Mouse (Mus musculus): ENCODE results near the gene Ap2b1. TPM values are rescaled to one million over a fixed set of nuclear protein-coding genes. Genes with fewer than 3 reads are reported as not detected.

Gene Ap2b1
- polyA plus RNA-seq, 1 experiment from 2014 or later: 135 TPM

- peak overlapping the region; percentile 11; the same call in 1 of the 2 replicates for H3K9ac ChIP-seq (ENCODE audit: low read depth, low read length)
- 5% methylated on average over 38 of the region's 38 CpGs for WGBS
- H3K4me1 ChIP-seq (ENCODE audit: control insufficient read depth, insufficient read depth, low read length): peaks cover 9% of the 10 kb centered on the region; the same call in 1 of the 2 replicates
- peak overlapping the region; percentile 17 for H3K4me3 ChIP-seq (ENCODE audit: low read depth, low read length)
- H3K27me3 ChIP-seq (ENCODE audit: control insufficient read depth, insufficient read depth, low read depth, low read length): peaks cover 18% of the 10 kb centered on the region
- ATAC-seq: peak; percentile 51
- H3K36me3 ChIP-seq (ENCODE audit: control insufficient read depth, insufficient read depth, low read length): no peaks in the 10 kb centered on the region
- no peaks in the 10 kb centered on the region for H3K9me3 ChIP-seq (replicated peaks; ENCODE audit: control insufficient read depth, low read length, poor library complexity, severe bottlenecking)
- no peak overlapping the region for H3K27ac ChIP-seq (ENCODE audit: low read length)
- peak overlapping the region; percentile 52 for H3K4me2 ChIP-seq (ENCODE audit: low read length)
Measured at GRCm38 (mm10) chr11:83418566-83418965, 119.7 kb downstream of the Ap2b1 start.

- 49% methylated on average over 4 of the region's 4 CpGs for WGBS
- no peak for ATAC-seq
- Histone ChIP-seq H3K4me2 (ENCODE audit: low read length) (no peak overlapping the region), H3K27ac (ENCODE audit: low read length) (no peak overlapping the region), H3K4me1 (ENCODE audit: control insufficient read depth, insufficient read depth, low read length) (peaks cover 9% of the 10 kb centered on the region; the same call in 1 of the 2 replicates), H3K36me3 (ENCODE audit: control insufficient read depth, insufficient read depth, low read length) (no peaks in the 10 kb centered on the region), H3K9ac (ENCODE audit: low read depth, low read length) (no peak overlapping the region), H3K27me3 (ENCODE audit: control insufficient read depth, insufficient read depth, low read depth, low read length) (peaks cover 18% of the 10 kb centered on the region), H3K4me3 (ENCODE audit: low read depth, low read length) (no peak overlapping the region), H3K9me3 (replicated peaks; ENCODE audit: control insufficient read depth, low read length, poor library complexity, severe bottlenecking) (no peaks in the 10 kb centered on the region)
Measured at GRCm38 (mm10) chr11:83420338-83420737, 121.5 kb downstream of the Ap2b1 start.

- H3K4me3 ChIP-seq (ENCODE audit: low read depth, low read length): no peak overlapping the region
- H3K9me3 ChIP-seq (replicated peaks; ENCODE audit: control insufficient read depth, low read length, poor library complexity, severe bottlenecking): no peaks in the 10 kb centered on the region
- ATAC-seq: no peak
- H3K4me2 ChIP-seq (ENCODE audit: low read length): no peak overlapping the region
- no peak overlapping the region for H3K9ac ChIP-seq (ENCODE audit: low read depth, low read length)
- WGBS: 4% methylated on average over 9 of the region's 9 CpGs
- peaks cover 9% of the 10 kb centered on the region; the same call in 1 of the 2 replicates for H3K4me1 ChIP-seq (ENCODE audit: control insufficient read depth, insufficient read depth, low read length)
- no peaks in the 10 kb centered on the region for H3K36me3 ChIP-seq (ENCODE audit: control insufficient read depth, insufficient read depth, low read length)
- H3K27me3 ChIP-seq (ENCODE audit: control insufficient read depth, insufficient read depth, low read depth, low read length): peaks cover 18% of the 10 kb centered on the region
- no peak overlapping the region for H3K27ac ChIP-seq (ENCODE audit: low read length)
Measured at GRCm38 (mm10) chr11:83421305-83421704, 122.5 kb downstream of the Ap2b1 start.

GRCm38 (mm10) chr11:83424681-83425080, 125.9 kb downstream of the Ap2b1 start:
- Histone ChIP-seq H3K4me3 (ENCODE audit: low read depth, low read length) (no peak overlapping the region), H3K27me3 (ENCODE audit: control insufficient read depth, insufficient read depth, low read depth, low read length) (peaks cover 15% of the 10 kb centered on the region), H3K27ac (ENCODE audit: low read length) (no peak overlapping the region), H3K4me2 (ENCODE audit: low read length) (no peak overlapping the region), H3K36me3 (ENCODE audit: control insufficient read depth, insufficient read depth, low read length) (no peaks in the 10 kb centered on the region), H3K9me3 (replicated peaks; ENCODE audit: control insufficient read depth, low read length, poor library complexity, severe bottlenecking) (no peaks in the 10 kb centered on the region), H3K4me1 (ENCODE audit: control insufficient read depth, insufficient read depth, low read length) (no peaks in the 10 kb centered on the region), H3K9ac (ENCODE audit: low read depth, low read length) (no peak overlapping the region)
- 10% methylated on average over 8 of the region's 8 CpGs for WGBS
- ATAC-seq: 0 out of 2 replicates have a peak, but pooled peaks have one; percentile 42

GRCm38 (mm10) chr11:83426964-83427363, 128.1 kb downstream of the Ap2b1 start:
- Histone ChIP-seq H3K4me3 (ENCODE audit: low read depth, low read length) (no peak overlapping the region), H3K4me1 (ENCODE audit: control insufficient read depth, insufficient read depth, low read length) (no peaks in the 10 kb centered on the region), H3K36me3 (ENCODE audit: control insufficient read depth, insufficient read depth, low read length) (no peaks in the 10 kb centered on the region), H3K9ac (ENCODE audit: low read depth, low read length) (no peak overlapping the region), H3K27ac (ENCODE audit: low read length) (no peak overlapping the region), H3K9me3 (replicated peaks; ENCODE audit: control insufficient read depth, low read length, poor library complexity, severe bottlenecking) (no peaks in the 10 kb centered on the region), H3K27me3 (ENCODE audit: control insufficient read depth, insufficient read depth, low read depth, low read length) (peaks cover 6% of the 10 kb centered on the region; the same call in 1 of the 2 replicates), H3K4me2 (ENCODE audit: low read length) (no peak overlapping the region)
- WGBS: 43% methylated on average over 17 of the region's 17 CpGs
- no peak for ATAC-seq

- Histone ChIP-seq H3K4me3 (ENCODE audit: low read depth, low read length) (no peak within 1 kb of the TSS), H3K27me3 (ENCODE audit: control insufficient read depth, insufficient read depth, low read depth, low read length) (peaks cover 6% of the 10 kb centered on the region; the same call in 1 of the 2 replicates), H3K27ac (ENCODE audit: low read length) (no peak within 1 kb of the TSS), H3K4me2 (ENCODE audit: low read length) (no peak within 1 kb of the TSS), H3K9ac (ENCODE audit: low read depth, low read length) (no peak within 1 kb of the TSS), H3K36me3 (ENCODE audit: control insufficient read depth, insufficient read depth, low read length) (no peaks in the 10 kb centered on the region), H3K4me1 (ENCODE audit: control insufficient read depth, insufficient read depth, low read length) (no peaks in the 10 kb centered on the region), H3K9me3 (replicated peaks; ENCODE audit: control insufficient read depth, low read length, poor library complexity, severe bottlenecking) (no peaks in the 10 kb centered on the region)
- WGBS: 60% methylated on average over 5 of the region's 5 CpGs
- ATAC-seq: no peak
Measured at GRCm38 (mm10) chr11:83429355-83429754, 130.5 kb downstream of the Ap2b1 start, which contains the start of gene Gas2l2. TSS of gene Gas2l2 (minus strand) at chr11:83429455.

- no peak for ATAC-seq
- no peaks in the 10 kb centered on the region for H3K36me3 ChIP-seq (ENCODE audit: control insufficient read depth, insufficient read depth, low read length)
- H3K27ac ChIP-seq (ENCODE audit: low read length): no peak overlapping the region
- no peak overlapping the region for H3K4me2 ChIP-seq (ENCODE audit: low read length)
- no peak overlapping the region for H3K4me3 ChIP-seq (ENCODE audit: low read depth, low read length)
- no peaks in the 10 kb centered on the region for H3K4me1 ChIP-seq (ENCODE audit: control insufficient read depth, insufficient read depth, low read length)
- H3K27me3 ChIP-seq (ENCODE audit: control insufficient read depth, insufficient read depth, low read depth, low read length): peaks cover 5% of the 10 kb centered on the region; the same call in 1 of the 2 replicates
- 79% methylated on average over 2 of the region's 2 CpGs for WGBS
- no peaks in the 10 kb centered on the region for H3K9me3 ChIP-seq (replicated peaks; ENCODE audit: control insufficient read depth, low read length, poor library complexity, severe bottlenecking)
- H3K9ac ChIP-seq (ENCODE audit: low read depth, low read length): no peak overlapping the region
Measured at GRCm38 (mm10) chr11:83432533-83432932, 133.7 kb downstream of the Ap2b1 start.

- 84% methylated on average over 1 of the region's 1 CpGs for WGBS
- H3K9ac ChIP-seq (ENCODE audit: low read depth, low read length): no peak within 1 kb of the TSS
Measured at GRCm38 (mm10) chr11:83437377-83437776, 138.6 kb downstream of the Ap2b1 start, which contains the start of gene 1700020L24Rik. TSS of gene 1700020L24Rik (plus strand) at chr11:83437677.

GRCm38 (mm10) chr11:83439426-83440060, 140.7 kb downstream of the Ap2b1 start:
- Histone ChIP-seq H3K27me3 (ENCODE audit: control insufficient read depth, insufficient read depth, low read depth, low read length) (peaks cover 32% of the 10 kb centered on the region), H3K36me3 (ENCODE audit: control insufficient read depth, insufficient read depth, low read length) (no peaks in the 10 kb centered on the region), H3K9ac (ENCODE audit: low read depth, low read length) (peak overlapping the region; percentile 70; the same call in 1 of the 2 replicates), H3K4me2 (ENCODE audit: low read length) (peak overlapping the region; percentile 87), H3K4me1 (ENCODE audit: control insufficient read depth, insufficient read depth, low read length) (peaks cover 6% of the 10 kb centered on the region; the same call in 1 of the 2 replicates), H3K4me3 (ENCODE audit: low read depth, low read length) (peak overlapping the region; percentile 65), H3K9me3 (replicated peaks; ENCODE audit: control insufficient read depth, low read length, poor library complexity, severe bottlenecking) (no peaks in the 10 kb centered on the region), H3K27ac (ENCODE audit: low read length) (no peak overlapping the region)
- 34% methylated on average over 11 of the region's 11 CpGs for WGBS
- ATAC-seq: no peak

More at GRCm38 (mm10) chr11:83437377-83437776, 138.6 kb downstream of the Ap2b1 start, which contains the start of gene 1700020L24Rik:
- no peak for ATAC-seq
- Histone ChIP-seq H3K27me3 (ENCODE audit: control insufficient read depth, insufficient read depth, low read depth, low read length) (peaks cover 13% of the 10 kb centered on the region), H3K4me1 (ENCODE audit: control insufficient read depth, insufficient read depth, low read length) (no peaks in the 10 kb centered on the region), H3K4me3 (ENCODE audit: low read depth, low read length) (no peak within 1 kb of the TSS), H3K36me3 (ENCODE audit: control insufficient read depth, insufficient read depth, low read length) (no peaks in the 10 kb centered on the region), H3K27ac (ENCODE audit: low read length) (no peak within 1 kb of the TSS), H3K9me3 (replicated peaks; ENCODE audit: control insufficient read depth, low read length, poor library complexity, severe bottlenecking) (no peaks in the 10 kb centered on the region), H3K4me2 (ENCODE audit: low read length) (no peak within 1 kb of the TSS)

All from midbrain, embryonic 16.5 days (tissue).